Mouse (Mus musculus) frontal cortex, adult (tissue): ENCODE measurements at regions not wholly inside any gene's neighbourhood (a gene's known extent, or its start where the extent isn't known, plus 50 kb on each side); places are given as distances from the start of the nearest gene placed in this dataset.

Experiments used
- ATAC-seq: cut with Nextera tagmentation; 2 replicates; pipeline ENCODE4 v1.9.2; 2017; ENCODE audit warnings: mild to moderate bottlenecking, moderate library complexity, mixed read lengths; ENCODE audit not compliant: low TSS enrichment

DNA sequence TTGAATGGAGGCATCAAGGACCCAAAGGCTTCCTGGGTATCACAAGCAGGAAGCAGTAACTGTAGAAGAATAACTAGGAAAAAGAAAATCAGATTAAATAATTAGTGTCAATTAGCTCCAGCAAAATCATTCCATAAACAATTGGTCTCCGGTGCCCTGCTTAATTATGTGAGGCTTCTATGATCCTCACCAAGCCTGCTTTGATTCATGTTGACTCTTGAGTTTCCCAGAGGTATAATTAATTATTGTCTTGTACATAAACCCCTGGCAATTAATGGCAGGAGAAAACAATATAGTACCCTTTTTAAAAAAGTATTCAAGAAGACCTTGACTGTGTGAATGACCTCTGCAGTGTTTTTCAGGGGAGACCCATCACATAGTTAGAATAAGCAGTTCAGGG lies 61.5 kb upstream of the Sp8 start:
- ATAC-seq: no peak

DNA sequence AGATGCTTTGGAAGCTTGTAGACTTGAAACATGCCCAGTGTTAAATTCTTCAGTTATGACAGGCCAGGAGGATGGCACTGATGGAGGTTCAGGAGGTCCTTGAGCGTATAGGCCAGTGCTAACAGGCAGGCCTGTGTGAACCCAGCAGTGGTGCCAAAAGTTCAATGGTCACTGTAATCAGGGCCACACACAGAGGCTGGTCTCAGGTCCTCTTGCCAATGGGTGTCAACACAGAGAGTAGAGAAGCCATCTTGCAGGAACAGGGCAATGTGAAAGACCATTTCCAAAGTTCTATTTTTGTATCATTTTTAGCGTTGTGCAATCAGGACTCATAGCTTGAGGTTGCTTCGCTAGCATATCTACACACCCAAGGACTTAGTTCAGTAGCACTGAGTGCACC lies 64.2 kb upstream of the Sp8 start:
- ATAC-seq: no peak

GRCm38 (mm10) chr12:118775463-118776064 lies 70.6 kb upstream of the Sp8 start:
- ATAC-seq: no peak

- ATAC-seq: no peak
Observed at GRCm38 (mm10) chr12:118772790-118773189, 73.3 kb upstream of the Sp8 start.

- ATAC-seq: no peak
Observed at GRCm38 (mm10) chr12:118766472-118766871, 79.7 kb upstream of the Sp8 start.

- no peak for ATAC-seq
Observed at GRCm38 (mm10) chr12:118754076-118754475, 92.1 kb upstream of the Sp8 start.

GRCm38 (mm10) chr12:118739103-118739502 lies 107.0 kb upstream of the Sp8 start:
- ATAC-seq: no peak

DNA sequence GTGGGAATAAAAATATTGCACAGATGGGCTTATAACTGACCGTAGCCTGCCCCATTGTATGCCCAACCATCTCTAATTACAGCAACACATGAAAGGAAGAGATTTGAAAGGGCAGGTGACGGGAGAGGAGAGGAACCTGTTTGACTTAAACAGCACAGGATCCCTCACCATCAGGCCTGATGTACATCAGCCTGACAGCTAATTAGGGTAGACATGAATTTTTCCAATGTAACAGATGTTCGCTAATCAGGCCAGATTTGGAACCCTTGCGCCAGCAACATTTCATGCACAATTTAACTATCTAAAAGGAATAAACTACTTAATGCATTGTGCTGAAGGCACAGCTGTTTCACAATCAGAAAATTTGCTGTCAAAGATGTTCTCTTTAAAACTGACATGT lies 120.2 kb upstream of the Sp8 start:
- ATAC-seq: no peak

DNA sequence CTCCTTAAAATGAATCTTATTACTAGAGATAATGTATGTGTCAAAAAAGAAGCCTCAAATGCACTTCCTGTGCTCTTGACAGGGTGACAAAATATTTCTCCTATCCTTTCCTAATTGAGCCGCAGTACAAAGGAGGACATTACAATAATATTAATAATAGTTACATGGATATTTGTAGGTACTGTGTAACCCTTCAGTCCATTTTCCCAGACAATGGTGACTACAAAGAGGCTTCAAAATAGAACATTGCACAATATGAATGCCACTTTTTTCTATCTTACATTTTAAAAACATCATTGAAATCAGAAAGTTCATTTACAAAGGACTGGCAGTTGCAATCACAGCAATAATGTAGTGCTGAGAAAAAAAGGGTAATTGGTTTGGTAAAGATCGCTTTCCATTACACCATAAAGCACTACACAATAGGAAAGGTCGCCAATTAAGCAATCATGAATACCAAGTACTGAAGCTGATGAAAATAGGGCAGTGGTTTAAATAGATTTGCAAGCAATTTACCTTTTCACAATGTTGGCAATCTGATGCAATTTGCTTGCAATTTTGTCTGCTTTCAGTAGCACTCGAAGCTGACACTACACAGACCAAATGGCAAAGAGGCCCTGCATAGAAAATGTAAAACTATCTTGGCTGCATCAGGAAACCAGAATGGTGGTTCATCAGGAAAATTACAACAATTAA lies 126.1 kb upstream of the Sp8 start:
- ATAC-seq: no peak

DNA sequence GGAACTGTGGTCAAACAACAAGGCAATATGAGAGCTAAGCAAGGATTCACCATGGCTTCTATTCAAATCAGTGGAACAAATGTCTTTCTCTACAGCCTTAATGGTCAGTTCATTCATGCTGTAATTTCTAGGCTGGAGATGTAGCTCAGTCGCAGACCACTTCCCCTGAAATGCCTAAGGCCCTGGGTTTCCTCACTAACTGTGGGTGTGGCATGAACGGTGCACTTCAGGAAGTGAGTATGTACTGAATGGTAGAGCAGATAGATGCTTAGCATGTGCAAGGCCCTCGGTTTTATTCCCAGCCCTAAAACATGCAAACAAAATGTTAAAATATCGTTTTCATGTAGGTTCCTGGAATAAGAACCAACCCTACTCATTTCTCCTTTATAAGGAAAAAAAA lies 129.3 kb upstream of the Sp8 start:
- no peak for ATAC-seq

GRCm38 (mm10) chr12:118706626-118707025 lies 139.5 kb upstream of the Sp8 start:
- ATAC-seq: peak; percentile 100

- ATAC-seq: no peak
Observed at GRCm38 (mm10) chr12:118704826-118705225, 141.3 kb upstream of the Sp8 start.

DNA sequence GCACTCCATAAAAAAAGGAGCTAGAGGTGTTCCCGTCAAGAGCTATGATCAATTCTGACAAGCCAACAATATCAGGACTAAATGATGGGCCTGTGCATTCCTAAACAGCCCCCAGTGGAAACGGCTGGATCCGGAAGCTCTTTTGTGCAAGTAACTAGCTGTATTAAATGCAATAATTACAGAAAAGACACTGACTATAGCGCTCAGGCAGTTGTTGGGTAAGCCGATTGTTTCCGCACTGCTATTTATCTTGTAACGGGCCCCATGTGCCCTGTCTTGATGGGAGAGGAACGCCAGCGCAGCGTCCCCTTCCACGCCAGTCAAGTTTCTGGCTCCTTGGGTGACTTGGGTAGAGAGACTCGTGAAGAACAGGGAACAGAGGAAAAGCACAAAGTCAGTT lies 142.4 kb upstream of the Sp8 start:
- no peak for ATAC-seq

DNA sequence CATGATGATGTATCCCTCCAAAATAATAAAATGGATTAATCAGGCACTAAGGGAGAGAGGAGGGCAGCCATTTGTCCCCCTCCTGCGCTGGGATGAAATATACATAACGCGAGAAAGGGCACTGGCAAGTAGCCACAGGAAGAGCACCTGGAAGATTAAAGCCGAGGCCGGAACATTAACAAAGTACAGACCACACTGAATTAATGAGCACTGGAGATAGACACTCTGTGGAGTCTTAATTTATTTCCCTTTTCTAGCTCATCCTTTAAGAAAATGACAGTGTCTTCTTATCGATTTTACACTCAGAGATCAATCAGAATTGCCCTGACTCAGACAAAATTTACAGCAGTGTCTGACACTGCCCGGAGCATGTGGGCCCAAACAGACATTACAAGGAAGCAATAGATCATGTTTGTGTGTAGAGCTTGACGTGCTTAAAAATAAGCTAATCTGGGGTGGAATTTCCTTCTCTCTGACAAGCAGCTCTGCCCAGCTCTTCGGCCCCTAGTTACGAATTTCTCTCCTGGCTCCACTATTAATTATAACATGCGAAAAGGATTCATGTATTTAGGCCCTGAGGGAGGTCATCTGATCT lies 143.0 kb upstream of the Sp8 start:
- ATAC-seq: no peak

GRCm38 (mm10) chr12:118701838-118702237 lies 144.3 kb upstream of the Sp8 start:
- ATAC-seq: no peak

GRCm38 (mm10) chr12:118698110-118698509 lies 148.0 kb upstream of the Sp8 start:
- ATAC-seq: no peak

DNA sequence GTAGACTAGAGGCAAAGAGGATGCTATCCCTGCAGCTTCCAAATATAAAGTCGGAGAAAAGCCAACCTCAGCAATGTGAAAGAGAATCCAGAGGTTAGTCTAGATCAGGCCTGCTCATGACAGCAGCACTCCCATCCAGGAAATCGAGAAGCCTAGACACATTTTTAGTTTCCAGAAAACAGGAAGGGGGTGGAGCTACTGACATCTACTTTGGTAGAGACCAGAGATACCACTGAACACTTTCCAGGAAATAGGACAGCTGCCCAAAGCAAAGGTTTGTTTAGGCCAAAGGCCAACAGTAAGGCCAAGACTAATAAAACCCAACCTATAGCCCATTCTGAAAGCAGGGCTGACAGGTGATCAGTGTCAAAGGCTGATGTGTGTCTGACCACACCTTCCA lies 151.4 kb upstream of the Sp8 start:
- ATAC-seq: no peak

DNA sequence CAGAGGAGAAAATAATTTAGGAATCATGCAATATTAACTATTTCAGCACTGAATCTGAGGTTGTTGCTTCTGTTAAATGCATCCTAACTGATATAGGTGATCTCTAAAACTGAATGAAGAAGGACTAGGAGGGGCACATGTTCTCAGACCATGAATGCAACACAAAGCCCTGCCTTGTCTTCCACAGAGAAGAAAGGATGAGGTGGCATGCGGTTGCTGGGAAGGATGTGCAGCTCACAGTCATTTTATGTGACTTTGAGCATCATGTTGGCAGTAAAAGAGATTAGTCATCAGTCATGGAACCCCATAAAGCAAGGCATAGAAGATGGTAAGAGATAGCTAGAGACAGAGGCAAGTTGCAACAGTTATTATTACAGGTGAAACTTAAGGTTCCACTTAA lies 163.2 kb upstream of the Sp8 start:
- ATAC-seq: no peak

GRCm38 (mm10) chr12:118677989-118678388 lies 168.1 kb upstream of the Sp8 start:
- no peak for ATAC-seq

GRCm38 (mm10) chr12:118661575-118661974 lies 184.6 kb upstream of the Sp8 start:
- ATAC-seq: no peak

DNA sequence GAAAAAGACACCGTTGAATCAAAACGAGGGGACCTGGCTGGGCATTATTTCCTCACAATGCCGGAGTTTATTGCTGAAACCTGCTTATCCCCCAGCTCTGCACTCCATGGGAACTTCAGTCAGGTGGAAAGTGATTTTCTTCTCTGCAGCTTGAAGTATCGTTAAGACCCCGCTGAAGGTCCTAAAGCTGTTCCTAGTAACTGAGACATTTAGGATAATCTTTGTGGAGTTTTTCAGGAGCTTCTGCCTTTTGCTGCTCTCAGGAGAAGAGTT lies 185.0 kb upstream of the Sp8 start:
- ATAC-seq: no peak

DNA sequence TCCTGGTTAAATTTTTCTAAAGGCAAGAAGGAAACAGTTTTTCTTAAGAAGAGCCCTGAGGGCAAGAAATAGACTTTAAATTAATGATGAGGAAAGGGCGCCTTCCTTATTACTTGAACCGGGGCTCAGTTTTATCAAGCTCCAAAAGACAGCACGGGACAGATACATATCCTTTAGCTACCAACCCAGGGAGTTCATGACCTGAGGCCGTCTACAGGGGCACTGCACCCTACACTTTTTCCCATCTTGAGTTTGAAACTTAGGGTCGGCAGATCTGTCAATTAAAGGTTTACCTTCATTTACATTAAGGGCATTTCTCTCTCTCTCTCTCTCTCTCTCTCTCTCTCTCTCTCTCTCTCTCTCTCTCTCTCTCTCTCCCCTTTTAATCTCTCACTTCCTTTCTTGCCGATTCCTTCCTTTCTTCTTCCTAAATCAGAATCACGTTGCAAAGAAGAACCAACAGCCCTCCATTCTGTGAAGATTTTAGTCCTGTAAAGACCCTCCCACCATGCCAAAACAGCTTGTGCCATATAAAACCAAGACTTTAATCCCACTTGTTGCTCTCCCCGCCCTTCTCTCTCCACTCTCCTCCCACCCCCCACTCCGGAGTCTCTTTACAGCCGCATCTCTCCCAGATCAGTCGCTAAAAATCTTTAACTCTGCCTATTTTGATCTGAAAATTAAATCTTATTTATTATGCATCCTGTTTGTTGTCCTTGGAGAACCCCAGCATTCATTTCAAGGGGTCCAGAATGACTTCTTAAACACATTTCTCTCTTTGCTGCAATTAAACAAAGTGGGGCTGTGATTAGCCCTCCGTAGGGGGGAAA lies 185.5 kb upstream of the Sp8 start:
- no peak for ATAC-seq
